Mouse (Mus musculus) right cerebral cortex, adult 18-20 months (tissue): Measurements from ENCODE around the gene Trim39.
A peak's percentile ranks its signal among the peaks of the same experiment; 100 is the strongest.

ENCODE experiments used
- DNase-seq: peaks from one replicate; pipeline ENCODE4 v3.0.0; 2022; ENCODE audit warnings: mixed read lengths

Gene Trim39

DNA sequence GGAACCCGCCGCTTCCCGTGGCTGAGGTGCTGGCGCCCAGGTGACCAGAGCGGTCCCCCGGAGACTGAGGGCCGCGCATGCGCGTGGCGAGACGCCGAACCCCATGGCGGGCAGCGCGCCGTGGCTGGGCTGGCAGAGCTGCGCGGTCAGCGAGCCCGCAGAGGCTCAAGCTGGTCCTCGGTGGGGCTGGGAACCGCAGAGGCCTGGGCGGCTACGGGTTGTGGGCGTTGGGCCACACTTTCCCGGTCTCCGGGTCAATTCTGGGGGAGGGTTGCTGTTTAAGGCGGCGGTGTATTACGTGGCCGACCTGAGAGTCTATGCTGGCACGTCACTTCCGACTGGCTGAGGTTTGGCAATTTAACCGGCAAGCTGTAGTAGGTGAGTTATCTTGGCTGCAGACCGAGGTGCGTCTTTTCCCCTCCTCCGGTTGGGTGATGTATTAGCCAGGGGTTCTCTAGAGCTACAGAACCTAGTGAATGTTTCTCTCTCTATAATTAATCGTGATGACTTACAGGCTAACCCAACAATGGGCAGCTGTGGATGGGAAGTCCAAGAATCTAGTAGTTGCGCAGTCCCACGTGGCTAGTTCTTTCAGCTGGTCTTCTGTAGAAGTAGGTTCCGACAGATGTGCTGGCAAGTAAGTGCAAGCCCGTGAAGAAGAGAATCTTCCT, at the start of gene Trim39:
Trim39 (minus strand) TSS at position 662 of the 671 bp plus-strand sequence.
- DNase-seq, result peak; percentile 85

DNA sequence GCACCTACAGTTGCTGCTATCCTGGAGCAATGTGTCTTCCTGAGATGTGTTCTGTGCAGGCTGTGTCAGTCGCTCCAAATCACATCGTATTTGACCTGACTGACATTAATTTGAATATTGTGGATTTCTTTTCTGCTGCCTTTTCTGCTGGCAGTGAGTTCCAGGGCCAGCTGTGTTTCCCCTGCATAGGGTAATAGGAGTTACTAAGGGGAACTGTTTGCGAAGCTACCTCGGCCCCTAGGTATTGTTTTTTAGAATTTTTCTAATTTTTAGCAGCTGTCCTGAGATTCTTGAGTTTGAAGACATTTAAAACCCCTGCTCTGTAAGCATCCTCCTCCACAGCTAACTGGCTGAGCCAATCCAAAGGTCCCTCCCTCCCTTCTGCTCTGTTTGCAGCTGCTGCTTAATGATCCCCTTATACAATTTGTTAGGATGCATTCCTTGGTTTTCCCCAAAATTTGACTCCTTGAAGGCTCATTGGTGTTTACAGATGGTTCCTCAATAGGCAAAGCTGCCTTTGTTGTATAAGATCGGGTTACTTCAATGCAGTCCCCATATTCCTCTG, 43.7 kb upstream of the Trim39 start:
- no peak for DNase-seq

DNA sequence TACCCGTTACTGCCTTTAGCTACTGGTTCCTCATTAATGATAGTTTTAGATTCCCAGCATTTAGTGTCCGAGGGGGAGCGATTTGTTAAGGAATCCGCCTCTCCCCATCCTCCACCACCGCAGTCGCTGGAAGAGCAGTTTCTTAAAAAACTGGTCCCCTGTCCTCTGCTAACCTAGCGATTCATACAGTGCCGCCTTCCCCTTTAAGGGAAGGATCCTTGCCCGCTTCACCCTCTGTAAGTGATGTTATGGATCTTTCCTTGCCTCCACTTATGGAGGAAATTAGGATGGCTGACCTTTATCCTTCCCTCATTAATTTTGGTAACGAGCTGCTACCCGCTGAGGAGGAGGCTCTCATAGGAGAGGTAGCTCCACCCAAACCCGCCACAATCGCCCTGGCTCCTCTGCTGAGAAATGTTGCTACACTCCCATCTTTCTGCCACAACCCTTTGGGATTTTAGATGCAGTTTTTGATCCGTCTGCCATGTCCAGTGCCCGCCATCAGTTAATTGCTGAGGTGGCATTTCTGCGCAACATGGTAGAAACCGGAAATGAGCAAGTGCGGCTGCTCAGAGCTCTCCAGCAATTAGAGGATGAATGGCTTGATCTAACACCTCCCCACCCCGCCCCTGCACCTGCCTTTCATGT, 43.1 kb upstream of the Trim39 start:
- DNase-seq, result peak; percentile 87

DNA sequence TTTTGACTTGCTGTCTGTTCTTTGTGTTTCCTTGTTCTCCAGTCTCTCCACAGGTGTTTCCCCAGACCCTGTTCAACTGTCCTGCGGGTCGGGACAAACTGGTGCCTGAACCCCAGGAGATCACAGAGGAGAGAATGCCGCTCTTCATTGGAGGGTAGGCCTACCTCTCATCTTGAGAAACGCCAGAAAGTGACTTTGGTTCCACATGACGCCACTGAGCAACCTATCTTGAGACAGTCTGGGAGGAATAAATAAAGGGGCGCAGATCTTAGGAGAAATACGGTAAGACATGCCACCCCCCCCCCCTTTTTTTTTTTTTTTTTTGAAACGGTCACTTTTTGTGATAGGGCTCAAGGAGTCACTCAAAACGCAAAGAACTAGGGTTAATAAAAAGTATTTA, 42.5 kb upstream of the Trim39 start:
- no peak for DNase-seq

DNA sequence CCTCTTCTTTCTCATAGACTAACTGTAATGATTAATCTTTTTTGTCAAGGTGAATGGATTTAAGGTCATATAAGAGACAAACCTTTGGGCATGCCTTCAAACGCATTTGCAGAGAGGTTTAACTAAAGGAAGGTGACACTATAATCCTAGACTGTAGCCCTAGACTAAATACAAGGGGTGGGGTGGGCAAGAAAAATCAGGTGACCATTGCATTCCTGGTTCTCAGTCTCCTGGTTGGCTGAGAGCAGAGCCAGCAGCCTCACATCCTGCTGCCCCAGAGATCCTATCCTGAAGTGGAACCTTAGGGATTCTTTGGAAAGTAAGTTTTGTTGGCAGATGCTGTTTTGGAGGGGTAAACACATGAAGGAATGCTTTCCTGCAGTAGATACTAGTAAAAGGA, 37.2 kb upstream of the Trim39 start:
- no peak for DNase-seq

DNA sequence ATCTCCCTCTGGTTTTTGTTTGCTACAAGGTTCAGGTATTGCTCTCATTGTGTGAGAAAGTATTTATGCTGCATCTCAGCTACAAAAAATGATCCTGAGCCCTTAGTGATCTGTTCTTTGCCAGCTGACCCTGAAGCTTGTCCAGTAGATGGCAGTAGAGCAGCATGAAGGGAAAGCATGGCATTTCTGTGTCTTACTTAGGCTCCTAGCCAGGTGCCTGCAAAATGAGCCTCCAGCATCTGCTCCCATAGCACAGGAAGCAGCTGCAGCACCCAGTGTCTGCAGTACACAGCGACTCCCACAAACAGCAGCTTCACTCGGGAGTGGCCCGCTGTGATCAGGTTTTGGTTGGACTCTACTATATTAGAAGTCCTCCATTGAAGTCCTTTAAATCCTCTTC, 36.8 kb upstream of the Trim39 start:
- peak; percentile 79 for DNase-seq

DNA sequence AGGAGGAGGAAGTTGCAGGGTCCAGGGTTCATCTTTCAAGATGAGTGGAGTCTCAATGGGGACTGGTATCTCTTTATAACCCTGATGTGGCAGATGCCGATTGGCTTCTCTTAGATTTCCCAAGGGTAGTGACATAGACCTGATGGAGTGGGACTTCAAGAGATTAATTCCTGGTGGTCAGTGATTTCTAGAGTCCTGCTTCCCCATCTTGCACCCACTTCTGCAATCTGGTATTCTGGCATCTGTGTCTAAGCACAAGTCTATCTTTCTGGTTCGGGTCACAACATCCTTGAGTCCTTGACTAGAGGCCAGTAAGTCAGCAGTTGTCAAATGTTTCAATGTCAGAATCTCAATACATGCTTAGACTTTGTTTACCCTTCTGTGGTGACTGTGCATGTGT, 14.3 kb upstream of the Trim39 start, which contains the start of gene H2-M10.2:
H2-M10.2 (minus strand) TSS at position 101 of the 400 bp plus-strand sequence.
- no peak for DNase-seq

DNA sequence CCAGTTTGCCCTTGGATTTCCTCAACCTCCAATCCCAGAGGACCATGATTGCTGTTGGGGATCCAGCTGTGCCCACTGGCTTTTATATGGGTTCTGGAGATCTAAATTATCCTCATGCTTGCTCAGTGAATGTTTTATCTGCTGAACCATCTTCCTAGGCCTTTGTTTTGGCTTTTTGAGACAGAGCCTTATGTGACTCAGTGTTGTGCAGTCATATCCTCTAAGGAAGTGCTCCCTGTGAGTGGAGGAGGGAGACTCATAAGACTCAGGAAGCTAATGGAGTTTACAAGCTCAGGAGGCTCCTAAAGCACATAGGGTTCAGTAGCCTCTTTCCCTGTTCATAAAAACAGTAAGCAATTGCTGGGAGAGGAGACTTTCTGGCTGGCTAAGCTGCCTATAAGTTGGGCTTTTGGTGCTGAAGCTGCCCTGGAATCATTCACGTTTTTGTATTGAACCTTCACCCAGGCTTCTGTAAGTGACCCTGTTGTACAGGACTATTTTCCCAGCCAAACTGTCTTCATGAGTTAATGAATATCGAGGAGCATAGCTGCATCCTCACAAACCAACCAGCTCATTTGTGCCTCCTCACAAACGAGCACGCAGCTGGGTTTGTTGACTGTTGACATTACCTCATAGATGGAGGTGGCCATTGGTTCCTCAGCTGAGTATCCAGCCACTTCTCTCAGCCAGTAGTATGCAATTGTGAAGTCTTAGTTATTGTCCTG, 9.6 kb upstream of the Trim39 start:
- no peak for DNase-seq

DNA sequence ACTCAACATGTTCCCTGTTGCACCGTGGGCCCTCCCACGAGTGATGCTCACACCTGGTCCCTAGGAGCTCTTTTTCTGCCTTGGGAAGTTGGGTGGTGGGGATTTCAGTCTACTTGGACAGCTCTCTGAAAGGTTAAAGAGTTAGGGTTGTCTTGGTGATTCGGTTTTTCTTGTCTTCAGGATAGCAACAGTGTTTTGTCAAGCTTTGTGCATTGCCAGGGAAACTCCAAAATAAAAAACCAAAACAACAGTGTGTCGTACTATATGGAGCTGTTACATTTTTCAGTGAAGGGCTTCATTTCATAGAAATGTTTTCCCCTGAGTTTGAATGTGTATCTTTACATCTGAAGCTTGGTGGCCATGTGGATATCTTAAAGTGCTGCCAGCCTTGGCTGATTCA, 2.7 kb upstream of the Trim39 start:
- no peak for DNase-seq

DNA sequence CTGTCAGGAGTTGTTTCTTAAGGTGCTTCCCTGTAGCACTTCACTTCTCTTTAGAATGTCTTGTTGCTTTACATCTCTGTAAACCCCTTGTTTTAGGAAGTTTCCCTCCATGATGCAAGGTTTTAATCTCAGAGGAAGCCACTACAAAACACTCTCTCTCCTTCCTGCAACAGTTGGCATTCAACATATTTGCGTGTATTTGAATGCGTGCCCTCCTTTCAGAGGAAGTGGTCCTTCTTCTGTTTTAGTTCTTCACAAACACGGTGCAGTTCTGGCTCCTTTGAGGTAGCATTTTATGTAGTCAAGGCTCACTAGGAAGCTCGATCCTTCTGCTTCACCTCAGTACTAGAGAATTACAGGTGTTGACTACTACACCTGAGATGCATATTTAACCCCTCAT, 1.7 kb upstream of the Trim39 start:
- DNase-seq, result no peak

DNA sequence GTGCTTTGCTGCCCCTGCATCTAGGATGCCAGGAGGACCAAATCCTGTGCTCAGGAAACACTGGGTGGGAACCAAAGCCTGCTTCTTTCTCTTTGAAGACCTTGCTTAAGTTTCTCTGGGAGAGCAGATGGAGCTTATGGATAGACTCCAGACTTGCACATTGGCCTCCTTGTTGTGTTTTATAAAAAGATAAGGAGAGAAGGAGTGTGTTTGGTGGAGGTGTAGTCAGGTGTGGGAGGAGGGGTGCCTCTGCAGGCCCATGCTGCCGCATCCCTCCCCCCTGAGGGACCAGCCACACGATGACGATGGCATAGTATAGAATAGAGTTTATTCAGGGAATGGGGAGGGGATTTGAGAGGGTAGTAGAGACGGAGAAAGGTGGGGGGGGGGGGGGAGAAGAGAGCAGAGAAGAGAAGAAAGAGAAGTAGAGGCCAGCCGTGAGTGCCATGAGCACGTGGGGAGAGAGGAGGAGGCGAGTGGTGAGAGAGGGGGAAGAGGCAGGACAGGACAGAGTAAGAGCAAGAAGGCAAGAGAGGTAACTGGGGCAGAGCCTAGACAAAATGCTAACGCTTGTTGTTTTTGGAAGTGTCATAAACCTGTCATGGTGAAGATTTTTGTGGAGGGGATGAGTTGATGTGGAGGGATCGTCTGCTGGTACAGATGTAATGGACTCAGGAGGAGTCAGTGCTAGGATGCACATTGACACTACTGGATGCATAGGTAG, 758 bp upstream of the Trim39 start:
- DNase-seq, result no peak

DNA sequence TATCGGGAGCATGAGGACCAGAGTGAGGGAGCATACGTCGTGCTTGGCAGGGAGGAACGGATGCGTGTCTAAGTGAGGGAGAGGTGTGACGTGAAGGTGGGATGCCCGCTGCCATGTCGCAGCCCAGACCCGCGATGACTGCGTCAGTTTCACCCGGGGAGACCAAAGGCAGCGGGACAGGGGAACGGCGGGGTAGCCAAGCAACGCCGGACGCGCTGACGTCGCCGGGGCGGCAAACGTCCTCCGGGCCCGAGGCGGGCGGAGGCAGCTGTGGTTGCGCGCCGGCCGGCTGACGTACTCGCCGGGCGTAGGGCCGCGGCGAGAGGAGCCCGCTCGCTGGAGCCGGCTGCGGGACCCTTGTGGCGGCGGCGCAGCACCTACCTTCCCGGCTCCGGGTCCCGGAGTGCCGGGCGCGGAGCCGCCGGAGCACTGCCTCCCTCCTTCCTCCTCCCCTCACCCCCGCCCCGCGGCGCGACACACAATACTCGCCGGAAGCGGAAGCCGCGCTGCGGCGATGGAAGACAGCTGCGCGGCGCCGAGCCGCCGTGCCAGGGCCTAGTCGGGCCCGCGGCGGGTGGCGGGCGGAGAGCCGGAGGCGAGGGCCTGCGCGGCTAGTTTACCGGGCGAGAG, 976 bp downstream of the Trim39 start:
- peak; percentile 91 for DNase-seq

DNA sequence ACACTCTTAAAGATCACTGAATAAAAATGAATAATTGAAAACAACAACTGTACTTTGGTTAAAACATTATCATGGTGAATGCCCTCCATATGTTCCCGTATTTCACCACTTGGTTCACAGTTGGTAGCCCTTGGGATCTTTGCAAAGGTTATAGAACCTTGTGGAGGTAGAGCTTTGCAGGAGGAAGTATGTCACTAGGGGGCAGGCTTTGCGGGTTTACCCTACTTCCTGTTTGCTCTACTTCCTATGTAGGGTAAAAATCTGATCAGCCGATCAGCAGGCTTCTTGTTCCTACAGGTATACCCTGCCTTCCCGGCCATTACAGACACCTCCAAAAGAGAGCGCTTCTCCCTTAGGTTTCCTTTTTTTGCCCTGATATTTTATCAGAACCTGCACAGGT, 6.2 kb downstream of the Trim39 start:
- no peak for DNase-seq

DNA sequence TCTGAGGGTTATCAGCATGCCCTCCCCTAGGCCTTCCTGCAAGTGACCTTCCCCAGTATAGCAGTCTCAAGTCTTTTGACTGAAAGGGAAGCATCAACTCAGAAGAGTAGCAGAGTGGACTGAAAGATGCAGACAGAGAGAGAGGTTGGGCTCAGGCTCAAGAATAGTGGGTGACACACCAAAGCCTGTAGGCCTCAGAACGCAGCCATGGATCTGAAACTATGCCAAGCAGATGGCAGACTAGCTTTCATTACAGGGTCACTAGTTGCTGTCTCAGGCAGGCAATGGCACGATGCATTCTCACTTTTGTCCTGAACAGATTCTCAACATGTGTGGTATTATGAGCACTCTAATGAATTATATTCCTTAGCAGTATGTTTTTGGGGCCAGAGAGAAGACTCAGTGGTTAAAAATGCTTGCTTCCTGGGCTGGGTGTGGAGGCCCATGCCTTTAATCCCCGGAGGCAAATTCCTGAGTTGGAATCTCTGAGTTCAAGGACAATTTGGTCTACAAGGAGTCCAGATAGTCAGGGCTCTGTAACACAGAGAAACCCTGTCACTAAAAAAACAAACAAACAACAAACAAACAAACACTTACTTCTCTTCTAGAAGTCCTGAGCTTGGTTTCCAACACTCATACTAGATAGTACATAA, 7.6 kb downstream of the Trim39 start:
- DNase-seq, result no peak

DNA sequence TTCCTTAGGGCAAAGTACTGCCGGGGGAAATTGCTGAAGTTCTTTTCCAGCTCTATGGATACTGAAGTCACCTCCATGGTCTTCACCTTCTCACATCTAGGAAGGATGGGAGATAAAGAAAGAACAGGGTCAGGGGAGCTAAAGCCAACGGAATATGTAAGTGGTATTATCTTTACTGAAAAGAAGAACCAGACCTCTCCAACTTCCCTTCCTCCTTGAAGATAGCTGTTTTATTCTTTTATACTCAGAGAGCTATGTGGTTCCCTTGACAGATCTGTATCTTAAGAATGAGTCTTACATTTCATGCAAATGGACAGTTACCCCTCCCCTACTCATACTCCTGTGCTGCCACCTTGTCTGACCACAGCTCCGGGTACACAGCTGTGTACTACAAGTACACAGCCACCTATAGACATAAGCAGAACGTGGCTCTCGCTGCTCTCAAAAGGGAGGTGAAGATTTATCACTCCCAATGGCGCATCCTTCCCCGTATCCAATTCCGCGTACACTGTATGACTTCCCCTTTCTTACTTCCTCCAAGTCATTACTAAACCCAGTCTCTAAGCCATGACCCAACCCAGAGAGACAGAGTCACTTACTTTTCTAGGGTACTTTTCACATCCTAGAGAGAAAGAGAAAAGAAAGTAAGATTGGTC, 10.4 kb downstream of the Trim39 start:
- DNase-seq, result no peak

DNA sequence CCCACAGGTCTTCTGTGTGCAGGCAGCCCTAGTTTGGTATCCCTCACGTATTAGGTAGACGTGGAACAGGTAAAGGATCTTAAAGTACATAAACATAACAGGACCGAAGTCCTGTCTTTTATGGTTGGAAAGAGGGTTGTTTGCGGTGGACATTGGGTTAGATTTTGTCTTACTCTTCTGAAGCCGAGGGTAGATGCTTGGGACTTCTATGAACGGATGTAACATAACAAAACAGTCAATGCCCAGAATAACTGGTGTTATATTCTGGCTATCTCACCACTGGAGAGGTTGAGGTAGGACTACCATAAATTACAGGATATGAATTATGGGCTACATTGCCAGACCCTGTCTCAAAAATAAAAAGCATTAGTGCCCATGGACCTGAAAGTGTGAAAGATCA, 14.1 kb downstream of the Trim39 start, which contains the start of gene Rpp21:
Rpp21 (minus strand) TSS at position 101 of the 400 bp plus-strand sequence.
- no peak for DNase-seq

DNA sequence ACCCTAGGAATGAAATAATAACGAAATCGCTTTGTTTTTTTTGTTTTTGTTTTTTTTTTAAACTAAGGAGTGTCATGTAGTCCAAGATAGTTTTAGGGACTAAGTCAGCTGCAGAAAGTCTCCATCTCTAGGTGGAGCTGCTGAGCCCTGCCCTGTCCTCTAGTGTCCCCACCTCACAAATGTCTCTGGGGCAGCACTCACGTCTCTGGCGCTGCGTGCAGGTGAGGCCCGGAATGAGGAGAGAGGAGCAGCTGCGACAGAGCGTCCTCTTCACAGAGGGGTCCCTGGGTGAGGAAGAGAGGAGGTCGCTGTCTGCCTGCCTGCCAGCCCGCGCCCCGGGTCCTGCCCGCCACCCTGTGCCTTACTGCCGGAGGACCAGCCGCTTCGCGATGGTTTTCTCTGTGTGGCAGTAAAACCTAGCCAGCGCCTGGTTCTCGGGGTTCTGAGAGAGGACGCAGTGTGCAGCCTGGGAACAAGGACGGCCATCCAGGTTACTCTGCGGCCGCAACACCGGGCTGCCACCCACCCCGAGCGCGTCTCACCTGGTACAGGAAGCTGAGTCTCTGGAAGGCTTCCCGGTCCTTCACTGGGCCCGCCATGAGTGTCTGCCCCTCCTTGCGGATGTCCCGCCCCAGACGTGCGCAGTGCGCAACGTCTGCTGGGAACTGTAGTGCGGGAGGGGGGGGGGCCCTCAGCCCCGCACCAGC, 14.7 kb downstream of the Trim39 start:
- peak; percentile 89 for DNase-seq

DNA sequence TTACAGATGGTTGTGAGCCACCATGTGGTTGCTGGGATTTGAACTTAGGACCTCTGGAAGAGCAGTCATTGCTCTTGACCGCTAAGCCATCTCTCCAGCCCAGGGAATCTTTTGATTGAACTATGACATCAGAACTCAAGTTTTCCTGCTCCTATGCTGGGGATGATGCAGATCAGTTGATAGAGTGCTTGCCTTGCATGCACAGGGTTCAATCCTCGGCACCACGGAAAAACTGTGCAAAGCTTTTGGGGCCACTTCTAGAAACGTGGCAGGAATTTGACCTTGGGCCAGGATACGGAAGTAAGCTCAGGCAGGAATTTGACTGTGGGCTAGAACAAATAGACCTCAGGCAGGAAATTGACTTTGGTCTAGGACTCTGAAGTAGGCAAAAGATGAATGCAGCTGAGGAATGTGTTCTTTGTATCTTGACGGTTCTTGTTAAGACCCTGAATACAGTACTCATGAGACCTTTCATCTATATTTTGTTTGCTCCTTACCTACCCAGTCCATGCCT, 18.9 kb downstream of the Trim39 start:
- no peak for DNase-seq

DNA sequence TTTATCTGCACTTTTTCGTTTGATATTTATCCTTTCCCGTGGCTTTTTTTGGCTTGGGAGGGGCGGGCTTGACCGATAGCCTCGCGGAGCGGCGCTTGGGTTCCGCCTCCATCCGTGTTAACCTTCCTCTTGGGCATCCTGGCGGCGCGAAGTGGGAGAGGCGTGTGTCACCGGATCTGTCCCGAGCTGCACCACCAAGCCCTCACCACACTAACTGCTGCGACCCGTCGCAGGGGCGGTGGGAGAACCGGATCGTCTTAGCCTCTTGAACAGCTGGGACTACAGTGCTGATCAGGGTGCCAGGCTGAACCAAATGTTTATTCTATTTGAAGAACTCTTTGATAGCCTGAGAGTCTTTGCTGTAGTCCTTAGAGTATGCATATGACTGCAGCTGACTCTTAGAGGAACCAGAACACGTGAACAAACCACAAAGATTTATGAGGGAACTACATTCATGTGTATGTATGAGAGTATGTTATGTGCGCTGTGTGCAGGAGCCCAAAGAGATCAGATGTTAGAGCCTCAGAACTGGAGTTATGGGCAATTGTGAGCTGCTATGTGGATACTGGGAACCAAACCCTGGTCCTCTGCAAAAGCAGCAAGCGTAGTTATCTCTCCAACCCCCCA, 19.7 kb downstream of the Trim39 start:
- DNase-seq, result no peak

DNA sequence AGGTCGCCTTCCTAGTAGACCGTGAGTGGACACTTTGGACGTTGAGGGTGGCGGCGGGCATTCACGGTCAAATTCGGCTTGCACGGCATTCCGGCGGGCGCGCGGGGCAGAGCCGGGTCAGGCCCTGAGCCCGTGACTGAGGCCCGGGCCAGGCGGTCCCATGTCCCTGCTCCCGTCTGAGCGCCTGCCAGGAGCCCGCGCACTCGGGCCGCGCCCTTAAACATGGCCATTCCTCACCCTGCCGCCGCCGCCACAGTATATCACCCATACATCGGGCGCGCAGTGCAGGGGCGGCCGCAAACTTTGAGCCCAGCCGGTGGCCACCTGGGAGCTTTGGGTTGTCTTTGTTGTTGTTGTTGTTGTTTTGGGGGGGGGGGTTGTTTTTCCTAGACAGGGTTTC, 23.2 kb downstream of the Trim39 start:
- DNase-seq, result no peak
